Mouse (Mus musculus): Measurements from ENCODE around the gene Pnma5.
"Not testable (repeated sequence)": the region's sequence is repeated elsewhere in the genome, so short reads cannot be mapped to it uniquely, and the experiment has no call there.

Gene Pnma5

DNA sequence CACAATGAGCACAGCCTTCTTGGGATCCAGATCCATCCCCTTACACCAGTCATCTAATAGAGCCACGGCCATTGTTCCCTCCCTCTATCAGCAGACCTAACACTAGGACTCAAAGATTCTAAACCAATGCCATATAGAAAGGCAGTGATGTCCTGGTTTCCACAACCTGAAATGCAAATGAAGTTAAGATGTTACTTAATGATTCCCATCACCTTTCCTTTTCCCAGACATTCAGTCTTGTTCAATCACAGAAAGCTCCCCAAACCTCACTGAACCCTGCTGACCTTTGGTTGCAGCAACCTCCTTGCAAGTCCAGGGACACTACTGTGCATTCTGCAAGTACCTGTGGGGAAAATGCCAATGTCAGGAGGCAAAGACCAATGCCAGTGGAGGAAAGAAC, at the start of gene Pnma5:
TSS of gene Pnma5 (minus strand) at position 101 of the 400 bp plus-strand sequence.
- in situ Hi-C loops (cut with MboI, MseI) = no loop called here

DNA sequence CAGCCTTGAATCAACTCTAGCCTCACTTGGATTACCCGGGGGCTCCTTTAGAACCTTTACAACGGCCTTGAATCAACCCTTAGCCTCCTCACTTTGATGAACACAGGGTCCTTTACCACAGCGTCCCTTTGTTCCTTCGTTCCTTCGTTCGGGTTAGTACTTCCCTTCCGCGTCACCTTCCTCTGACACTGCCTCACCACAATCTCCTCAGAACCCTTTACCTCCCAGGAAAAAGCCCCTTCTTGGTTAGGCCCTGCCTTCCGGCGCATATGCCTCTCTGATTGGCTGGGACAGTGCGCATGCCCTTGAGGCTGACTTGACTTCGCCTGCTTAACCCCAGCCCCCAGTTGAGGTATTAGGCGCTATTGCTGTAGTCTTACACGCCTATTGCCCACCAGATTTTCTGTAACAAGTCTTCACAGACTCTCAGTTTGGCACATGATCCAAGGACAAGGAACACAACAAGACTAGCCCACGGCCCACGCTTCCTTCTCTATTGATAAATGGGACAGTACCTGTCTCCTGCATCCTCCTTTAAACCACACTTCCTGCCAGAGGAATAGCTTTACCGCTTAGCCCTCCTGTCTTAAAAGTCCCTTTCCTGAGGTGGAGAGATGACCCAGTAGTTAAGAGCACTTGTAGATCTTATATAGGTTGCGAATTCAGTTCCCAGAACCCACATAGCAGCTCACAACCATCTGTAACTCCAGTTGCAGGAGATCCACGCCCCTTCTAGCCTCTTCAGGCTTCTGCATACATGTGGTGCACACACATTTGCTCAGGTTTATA, 45.6 kb upstream of the Pnma5 start, which contains the start of gene Xlr4a:
TSS of gene Xlr4a (minus strand) at position 212 of the 789 bp plus-strand sequence.
- in situ Hi-C loops (cut with MboI, MseI) = loop anchor here (5.0 kb wide), 1 partner anchor 1645 kb away; no protein-coding TSS in a partner anchor

DNA sequence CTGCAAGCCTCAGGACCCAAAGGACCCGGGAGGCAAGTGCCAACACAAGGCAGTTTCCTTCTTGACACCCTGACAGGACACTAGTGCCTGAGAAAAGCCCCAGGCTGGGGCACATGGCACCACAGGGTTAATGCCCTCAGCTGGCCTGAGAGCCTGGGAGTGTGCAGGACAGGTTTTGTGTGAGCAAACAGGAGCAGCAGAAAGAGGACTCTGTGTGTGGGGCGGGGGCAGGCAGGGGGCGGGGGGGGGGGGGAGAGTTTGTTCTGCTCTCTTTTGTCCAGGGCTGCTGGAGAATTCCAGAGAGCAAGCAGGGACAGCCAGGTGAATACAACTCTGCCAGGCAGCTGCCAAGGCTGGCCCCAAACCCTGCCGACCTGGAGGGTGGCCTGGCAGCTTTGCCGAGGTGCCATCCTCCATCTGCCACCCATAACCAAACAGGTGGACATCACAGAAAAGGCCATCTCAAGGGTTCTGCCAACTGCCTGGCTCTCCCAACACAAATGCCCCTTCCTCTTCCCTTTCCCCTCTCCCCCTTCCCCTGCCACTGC, 29.9 kb upstream of the Pnma5 start:
- in situ Hi-C loops (cut with MboI, MseI) = not testable (repeated sequence)

DNA sequence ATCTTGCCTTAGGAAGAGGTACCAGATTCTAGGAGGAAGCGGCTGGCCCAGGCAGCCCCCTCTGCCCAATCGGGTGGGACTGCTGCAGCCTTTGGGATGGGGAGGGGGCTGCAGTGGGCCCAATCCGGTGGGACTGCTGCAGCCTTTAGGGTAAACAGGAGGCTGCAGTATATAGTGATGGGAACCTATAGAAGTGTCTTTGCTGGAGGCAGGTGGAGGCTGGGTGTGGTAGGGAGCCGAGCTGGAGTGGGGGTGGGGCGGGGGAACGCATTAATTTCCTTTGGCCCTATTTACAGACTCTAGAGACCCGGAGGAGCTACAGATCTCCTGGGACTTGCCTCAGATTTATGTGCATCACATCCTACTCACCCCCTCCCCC, 27.5 kb upstream of the Pnma5 start, which contains the start of gene Pnma3:
TSS of gene Pnma3 (plus strand) at position 373 of the 379 bp plus-strand sequence.
- in situ Hi-C loops (cut with MboI, MseI) = no loop called here

DNA sequence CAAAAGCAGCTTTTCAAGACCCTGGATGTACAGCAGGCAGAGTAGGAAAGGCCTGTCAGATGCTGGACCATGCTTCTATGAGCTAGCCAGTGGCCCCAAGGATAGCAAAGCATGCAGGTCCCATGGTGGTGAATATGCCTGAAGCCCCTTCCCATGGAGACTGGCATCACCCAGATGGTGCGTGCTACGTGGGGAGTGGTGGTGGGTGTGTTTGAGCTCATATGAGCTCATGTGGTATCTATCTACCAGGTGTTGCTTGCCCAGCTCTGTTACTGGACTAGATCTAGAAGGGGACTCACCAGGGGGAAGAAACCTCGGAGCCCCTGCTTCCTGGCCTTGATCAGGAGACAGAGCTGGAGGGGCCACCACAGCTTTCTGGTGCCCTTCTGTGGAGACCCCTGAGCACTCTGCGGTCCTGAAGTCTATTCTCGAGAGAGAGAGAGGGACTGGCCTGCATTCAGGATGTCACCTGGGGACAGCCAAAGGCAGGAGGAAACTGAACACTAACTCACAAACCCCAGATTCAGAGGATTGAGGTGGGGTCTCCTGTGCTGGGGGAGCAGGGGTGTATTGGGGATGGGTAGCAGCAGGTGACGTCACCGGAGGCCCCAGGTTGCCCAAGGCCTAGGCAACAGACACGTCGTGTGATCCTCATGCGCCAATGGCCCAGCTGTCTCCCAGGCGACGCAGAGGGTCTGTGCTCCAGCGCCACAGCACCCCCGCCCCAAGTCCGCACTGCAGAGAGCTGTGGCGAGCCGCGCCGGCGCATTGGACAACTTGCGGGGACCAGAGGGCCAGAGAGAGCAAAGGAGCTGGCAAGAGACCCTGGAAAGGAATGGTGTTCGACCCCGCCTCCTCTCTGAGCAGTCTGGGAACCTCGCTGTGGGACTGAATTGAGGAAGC, 26.9 kb upstream of the Pnma5 start:
- in situ Hi-C loops (cut with MboI, MseI) = no loop called here

DNA sequence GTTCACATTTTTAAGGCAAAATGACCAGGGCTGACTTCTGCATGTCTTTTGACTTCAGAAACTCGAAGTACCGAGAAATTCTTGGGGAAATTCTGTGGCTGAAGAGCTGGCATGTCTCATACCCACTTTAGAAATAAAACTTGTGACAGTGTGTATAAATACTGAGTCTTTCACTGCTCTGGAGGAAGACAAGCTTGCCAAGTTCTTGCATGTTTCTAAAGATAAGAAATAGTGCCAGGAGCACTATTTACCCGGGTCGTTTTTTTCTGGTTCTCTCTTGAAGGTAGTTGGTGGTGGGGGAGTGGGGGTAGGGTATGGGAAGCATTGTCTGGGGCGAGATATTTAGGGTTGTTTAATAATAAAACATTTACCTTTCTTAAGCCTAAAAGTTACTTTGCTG, 25.4 kb upstream of the Pnma5 start:
- in situ Hi-C loops (cut with MboI, MseI) = no loop called here

DNA sequence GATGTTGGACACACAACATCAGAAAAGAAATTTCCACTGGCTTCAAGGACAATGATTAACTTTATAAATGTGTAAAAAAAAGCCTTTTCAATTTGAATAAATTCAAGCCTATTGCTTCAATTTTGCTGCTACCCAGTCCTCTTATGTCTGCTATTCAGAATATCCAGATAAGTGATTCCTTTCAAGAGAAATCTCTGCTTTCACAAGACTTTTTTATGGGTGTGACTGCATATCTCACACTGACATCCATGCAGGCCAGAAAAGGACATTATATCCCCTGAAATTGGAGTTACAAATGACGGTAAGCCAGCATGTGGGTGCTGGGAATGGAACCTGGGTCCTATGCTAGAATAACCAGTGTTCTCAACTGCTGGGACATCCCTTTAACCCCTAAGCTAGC, 24.6 kb upstream of the Pnma5 start:
- in situ Hi-C loops (cut with MboI, MseI) = no loop called here

DNA sequence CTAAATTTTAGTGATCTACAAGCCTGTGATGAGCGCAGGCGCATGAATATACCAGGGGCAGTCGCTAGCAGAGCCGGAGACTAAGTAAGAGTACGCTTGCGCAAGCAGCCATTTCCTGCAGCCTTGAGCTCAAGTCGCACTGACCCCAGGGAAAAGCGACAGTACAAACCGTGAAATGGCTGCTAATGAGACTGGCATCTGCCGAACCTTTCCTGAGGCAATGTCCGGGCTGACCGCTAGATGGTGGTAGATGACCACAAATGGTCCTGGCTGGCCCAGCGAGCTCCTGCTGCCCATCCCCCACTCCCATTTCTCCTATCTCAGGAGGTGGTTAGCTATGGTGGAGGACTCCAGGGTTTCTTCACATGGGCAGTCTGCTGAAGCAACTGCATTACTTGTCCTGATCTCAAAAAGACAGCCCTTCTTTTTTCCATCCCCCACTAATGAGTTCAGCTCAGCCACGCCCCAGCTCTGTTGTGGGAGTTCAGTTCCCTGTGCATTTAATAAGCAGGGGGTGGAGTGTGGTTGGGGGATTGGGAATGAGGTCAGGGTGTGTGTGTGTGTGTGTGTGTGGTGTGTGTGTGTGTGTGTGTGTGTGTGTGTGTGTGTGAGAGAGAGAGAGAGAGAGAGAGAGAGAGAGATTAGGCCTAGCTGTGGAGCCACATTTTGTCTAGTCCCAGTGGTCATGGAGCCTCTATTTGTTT, 17.1 kb upstream of the Pnma5 start:
- in situ Hi-C loops (cut with MboI, MseI) = loop anchor here (5.0 kb wide), 1 partner anchor 343 kb away; the partner anchor contains the start of gene Gm18336

DNA sequence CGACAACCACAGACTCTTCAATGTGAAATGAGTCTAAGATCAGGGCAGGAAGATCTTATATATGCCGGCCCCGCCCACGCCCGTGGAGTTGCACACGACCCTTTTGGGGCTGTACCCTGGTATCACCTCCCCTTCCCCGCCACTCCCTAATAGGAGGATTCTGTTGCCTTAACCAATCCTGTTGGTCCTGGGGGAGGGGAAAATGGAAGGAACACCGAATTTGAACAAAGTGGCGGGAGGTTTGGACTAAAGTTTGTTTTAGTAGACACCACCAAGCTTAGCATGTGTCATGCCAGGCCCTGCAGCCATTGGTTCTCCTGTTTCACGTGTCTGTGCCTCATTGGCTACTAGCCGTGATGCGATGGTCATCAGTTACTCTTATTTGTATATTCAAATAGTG, 2.8 kb upstream of the Pnma5 start:
- in situ Hi-C loops (cut with MboI, MseI) = no loop called here

DNA sequence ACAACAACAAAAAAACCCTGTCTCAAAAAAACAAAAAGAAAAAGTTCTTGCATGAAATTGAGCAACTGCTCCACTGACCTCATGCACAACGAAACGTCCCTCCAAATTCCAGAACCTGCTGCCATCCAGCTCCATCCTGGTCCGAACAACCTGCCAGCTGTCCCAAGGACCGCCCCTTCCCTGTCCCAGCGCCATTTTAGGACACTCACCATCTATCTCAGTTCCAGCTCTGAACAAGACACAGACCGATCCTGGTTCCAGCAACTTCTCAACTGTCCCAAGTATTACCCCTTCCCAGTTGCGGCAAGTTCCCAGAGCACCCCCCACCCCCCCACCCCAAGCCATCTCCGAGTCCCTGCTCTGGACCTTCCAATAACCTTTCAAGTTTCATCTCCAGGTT, 1.9 kb upstream of the Pnma5 start:
- in situ Hi-C loops (cut with MboI, MseI) = no loop called here

DNA sequence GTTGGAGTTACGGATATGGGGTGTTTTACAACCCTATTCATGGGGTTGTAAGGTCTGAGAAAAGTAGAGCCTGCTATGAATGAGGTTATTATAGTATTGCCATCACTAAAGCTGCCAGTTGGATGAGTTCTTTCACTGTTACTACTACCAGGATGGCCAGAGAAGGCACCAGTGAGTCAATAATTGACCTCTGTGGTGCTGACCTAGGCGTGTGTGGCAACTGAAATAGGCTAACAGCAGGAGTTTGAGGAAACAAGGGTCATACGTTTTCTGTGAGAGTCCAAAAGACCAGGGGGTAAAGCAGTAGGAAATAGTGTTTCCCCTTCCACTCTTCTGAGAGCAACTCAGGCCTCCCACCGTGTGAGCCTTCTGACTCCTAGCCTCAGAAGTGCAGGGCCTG, 24.1 kb downstream of the Pnma5 start:
- in situ Hi-C loops (cut with MboI, MseI) = no loop called here

DNA sequence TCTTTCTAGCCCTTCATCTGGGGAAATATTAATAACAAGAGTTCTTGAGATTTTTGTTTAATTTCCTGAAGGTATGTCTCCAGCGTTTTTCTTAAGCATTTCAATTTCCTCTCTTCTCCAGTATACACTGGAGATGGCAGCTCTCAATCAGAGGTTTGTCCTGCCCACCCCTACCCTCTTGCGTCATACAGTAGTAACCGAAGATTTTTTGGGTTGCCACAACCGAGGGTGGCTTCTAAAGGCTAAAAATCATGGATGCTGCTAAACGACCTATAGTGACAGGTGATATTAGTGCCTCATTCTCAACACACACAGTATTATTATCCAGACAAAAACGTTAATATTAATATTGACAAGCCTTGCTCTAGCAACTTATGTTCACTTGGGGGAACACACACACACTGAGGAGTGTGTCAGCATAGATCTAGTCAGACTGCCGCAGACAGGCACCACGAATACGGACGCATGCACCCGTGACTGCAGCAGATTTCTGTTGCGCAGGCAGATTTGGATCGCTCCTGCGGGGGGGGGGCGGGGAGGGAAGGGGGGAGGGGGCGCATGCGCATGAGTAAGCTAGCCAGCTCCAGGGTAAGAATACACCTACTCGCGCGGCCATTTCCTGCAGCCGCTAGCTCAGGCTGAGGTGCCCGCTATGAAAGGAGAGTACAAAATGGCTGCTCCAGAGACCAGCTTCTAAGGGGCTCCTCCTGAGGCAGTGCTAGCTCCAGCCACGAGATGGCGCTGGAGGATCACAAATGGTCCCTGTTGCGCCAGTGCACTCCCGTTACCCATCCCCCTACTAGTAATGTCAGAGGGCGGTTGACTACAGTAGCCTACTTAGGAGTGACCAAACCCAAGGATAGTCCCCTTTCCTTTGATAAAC, 29.1 kb downstream of the Pnma5 start:
- in situ Hi-C loops (cut with MboI, MseI) = no loop called here

DNA sequence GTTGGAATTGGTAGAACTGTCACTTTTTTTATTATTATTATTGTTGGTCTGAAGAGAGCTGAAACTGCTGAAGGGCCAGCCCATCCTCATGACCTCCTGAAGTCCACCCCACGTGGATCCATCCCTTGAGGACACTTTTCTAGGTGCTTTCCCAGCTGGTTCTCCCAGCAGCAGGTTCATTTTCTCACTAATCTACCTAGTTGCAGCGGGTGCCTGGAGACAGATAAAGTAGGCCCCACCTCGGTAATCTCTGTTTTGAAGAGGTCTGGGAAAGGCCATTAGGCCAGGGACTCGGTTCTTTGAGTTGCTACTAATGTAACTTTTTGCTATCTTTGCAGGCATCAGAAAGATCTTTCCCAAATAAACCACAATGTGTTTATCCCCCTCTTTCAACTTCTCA, 31.2 kb downstream of the Pnma5 start:
- in situ Hi-C loops (cut with MboI, MseI) = no loop called here

DNA sequence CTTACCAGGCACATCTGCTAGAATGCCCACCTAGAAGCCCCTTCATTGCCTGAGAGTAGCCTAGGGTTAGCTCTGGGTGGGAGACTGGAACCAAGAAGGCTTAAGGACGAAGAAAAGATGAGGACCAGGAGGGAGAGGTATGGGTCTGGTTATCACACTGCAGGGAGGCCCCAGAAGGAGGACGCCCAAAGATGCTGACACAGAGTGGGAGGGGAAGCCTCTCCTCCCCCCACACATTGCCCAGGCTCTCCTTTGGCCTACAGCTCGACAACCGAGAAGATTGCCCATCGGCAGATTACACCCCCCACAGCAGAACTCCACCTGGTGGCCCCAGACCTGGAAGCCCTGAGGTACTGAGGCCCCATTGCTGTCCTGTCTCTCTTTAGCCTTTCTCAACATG, 33.8 kb downstream of the Pnma5 start:
- in situ Hi-C loops (cut with MboI, MseI) = no loop called here

DNA sequence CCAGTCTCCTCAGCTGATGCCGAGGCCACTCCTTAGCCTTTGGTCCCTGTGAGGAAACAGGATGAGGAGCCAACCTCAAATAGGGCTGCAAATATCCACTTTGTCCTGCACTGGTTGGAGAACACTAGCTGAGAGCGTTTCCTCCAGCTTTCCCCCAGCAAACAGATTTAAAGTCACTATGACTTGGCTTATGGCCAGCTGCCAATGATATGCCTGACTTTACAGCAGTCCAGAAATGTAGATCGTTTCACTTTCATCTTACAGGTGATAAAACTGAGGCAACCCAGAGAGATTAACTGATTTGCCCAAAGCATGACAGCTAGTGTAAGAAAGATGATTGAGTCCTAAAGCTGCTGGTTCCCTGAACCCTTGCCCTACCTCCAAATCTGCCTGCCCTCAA, 41.4 kb downstream of the Pnma5 start:
- in situ Hi-C loops (cut with MboI, MseI) = no loop called here

DNA sequence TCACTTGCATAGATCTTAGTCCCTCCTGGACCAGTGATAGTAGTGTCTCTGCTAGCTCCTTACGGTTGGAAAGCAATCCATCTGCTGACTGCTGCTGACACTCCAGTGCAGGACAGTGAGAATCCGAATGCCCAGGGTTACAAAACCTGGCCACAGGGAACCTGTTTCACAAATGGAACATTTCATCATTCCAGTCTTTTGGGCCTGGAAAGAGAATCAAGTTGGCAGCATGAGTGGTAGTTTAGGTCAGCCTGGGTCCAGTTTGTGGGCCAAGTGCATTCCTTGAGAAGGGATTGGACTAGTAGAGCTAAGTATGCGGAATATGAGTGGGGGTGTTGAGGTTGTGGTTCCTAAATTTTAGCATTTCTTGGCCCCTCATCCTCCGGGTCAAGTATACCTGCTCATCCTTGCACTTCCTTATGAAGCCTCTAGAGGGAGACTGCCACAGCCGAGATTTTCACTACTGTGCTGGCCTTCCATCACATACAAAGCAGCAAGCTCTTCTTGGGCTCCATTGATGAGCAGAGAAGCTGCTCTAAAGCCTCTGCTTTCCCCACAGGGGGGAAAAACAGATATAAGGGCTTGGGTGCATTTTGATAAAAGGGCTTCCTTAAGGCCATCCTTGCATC, 44.5 kb downstream of the Pnma5 start:
- in situ Hi-C loops (cut with MboI, MseI) = no loop called here

DNA sequence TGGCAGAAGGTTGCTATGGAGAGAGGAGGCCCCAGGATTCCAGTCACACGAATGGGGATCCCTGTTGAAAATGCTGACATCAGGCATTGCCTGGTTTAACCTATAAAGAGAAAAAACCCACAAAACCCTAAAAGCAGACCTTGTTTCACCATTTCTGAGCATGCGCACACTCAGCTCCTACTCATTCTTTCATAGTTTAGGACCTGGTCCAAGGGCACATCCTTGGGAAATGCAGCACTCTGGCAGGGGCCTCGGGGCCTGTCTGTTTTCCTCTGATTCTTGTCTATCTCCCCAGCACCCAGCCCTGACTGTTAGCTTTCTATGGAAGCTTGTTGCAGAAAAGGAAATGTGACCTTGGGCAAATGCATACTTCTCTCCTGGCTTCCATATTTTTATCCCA, 46.3 kb downstream of the Pnma5 start:
- in situ Hi-C loops (cut with MboI, MseI) = no loop called here

DNA sequence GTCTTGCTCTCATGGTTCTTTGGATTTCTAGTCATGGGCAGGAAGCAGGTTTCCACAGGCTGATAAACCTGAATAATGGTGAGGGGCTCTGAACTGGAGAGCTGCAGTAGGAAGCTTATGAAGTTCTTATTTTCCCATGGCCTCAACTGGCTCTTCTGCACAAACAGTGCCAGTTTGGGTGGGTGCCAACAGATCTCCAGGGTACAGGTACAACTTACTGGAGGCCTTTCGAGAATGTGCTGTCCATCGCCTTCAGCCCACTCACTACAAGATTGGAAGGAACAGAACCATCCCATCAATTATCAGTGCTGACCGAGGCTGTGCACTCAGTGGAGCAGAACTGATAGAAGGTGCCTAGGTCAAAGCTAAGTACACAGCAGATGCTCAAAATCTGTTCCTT, 48.5 kb downstream of the Pnma5 start:
- in situ Hi-C loops (cut with MboI, MseI) = no loop called here

DNA sequence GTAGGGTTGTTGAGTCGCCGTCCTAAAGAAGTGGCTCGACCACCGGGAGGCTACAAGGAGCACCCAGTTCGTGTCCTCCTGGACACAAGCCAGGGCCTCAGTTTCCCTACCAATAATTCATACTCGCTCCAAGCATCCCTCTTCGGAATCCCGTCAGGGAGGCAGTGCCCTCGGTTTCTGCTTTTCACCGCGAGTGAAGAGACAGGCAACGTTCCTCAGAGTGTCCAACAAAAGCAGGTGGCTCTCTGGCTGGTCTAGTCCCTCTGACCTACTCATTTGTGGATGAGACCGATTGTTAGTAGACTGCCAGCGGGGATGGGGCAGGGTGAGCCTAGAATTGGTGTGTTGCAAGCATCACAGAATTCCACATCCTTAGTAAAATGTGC, 49.4 kb downstream of the Pnma5 start:
- in situ Hi-C loops (cut with MboI, MseI) = no loop called here

DNA sequence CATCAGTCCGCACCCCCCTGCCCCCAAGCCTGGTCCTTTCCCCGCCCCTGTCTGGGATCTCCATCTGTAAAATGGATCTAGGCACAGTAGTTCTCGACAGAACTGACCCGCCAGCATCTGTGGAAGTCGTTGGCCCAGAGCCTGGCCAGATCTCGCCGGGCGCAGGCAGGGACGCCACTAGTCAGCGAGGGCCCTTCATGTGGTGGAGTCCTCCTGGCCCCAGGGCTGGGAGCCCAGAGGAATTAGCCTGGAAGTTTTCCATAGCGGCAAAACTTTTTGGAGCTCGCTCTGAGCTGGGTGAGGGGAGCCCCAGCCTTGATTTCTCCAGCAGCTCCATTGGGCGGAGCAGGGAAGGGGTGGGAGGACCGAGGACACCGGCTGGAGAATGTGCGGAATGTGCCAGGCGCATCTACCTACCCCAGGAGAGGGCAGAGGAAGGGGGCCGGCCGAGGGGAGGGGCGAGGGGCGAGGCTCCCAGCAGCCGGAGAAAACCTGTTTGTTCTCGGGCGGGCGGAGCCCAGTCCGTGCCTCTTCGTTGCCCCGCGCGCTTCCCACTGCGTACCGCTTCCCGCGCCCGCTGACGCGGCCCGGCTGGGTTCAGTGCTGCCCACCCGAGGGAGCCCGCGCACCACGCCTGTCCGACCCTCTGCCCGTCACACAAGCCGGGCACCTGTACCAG, 49.9 kb downstream of the Pnma5 start, which contains the start of gene Zfp185:
TSS of gene Zfp185 (plus strand) at position 499 of the 679 bp plus-strand sequence.
- in situ Hi-C loops (cut with MboI, MseI) = no loop called here
